8 mouse cellular contexts compared by ENCODE assay signal in genomic region chr7:27481627-27481969, GRCm38 (mm10). TPM values are rescaled to one million over a fixed set of nuclear protein-coding genes. Genes with fewer than 3 reads are reported as not detected.
A peak's percentile ranks its signal among the peaks of the same experiment; 100 is the strongest.
DNase-seq lines count a peak whose midpoint lies in the region; ATAC-seq and TF ChIP-seq lines count a peak whose summit lies in the region.

No protein-coding gene starts in this region.

- TF ChIP-seq RAD21 in CH12.LX (IDR thresholded peaks at IDR 0.05; ENCODE audit: low read depth, low read length) = no peak

- H3K27me3 ChIP-seq in CH12.LX (replicated peaks) = no peaks in the 10 kb centered on the region
- no peaks in the 10 kb centered on the region for H3K27me3 ChIP-seq in erythroblast, embryonic 14.5 days (ENCODE audit: control insufficient read depth)
- no peaks in the 10 kb centered on the region for H3K27me3 ChIP-seq in heart, embryonic 13.5 days (replicated peaks)
- no peaks in the 10 kb centered on the region for H3K27me3 ChIP-seq in kidney, postnatal 0 days (ENCODE audit: insufficient read depth, low read length)
- H3K27me3 ChIP-seq in liver, embryonic 16.5 days (ENCODE audit: control insufficient read depth, insufficient read depth, low read depth, low read length) = no peaks in the 10 kb centered on the region
- no peaks in the 10 kb centered on the region for H3K27me3 ChIP-seq in neural tube, embryonic 12.5 days (replicated peaks)
- H3K27me3 ChIP-seq in testis, adult 2 months (ENCODE audit: control insufficient read depth, insufficient read depth, low read length) = no peaks in the 10 kb centered on the region

- H3K9me3 ChIP-seq in CH12.LX (replicated peaks; ENCODE audit: low read length) = no peaks in the 10 kb centered on the region
- H3K9me3 ChIP-seq in erythroblast, embryonic 14.5 days (ENCODE audit: control insufficient read depth, low read length) = no peaks in the 10 kb centered on the region
- no peaks in the 10 kb centered on the region for H3K9me3 ChIP-seq in heart, embryonic 13.5 days
- H3K9me3 ChIP-seq in kidney, postnatal 0 days (replicated peaks; ENCODE audit: low read length) = no peaks in the 10 kb centered on the region
- no peaks in the 10 kb centered on the region for H3K9me3 ChIP-seq in liver, embryonic 16.5 days (replicated peaks; ENCODE audit: control insufficient read depth, low read length)
- no peaks in the 10 kb centered on the region for H3K9me3 ChIP-seq in neural tube, embryonic 12.5 days

- 0% methylated on average over 8 of the region's 12 CpGs for WGBS in heart, embryonic 13.5 days
- under 1% methylated on average over 8 of the region's 12 CpGs for WGBS in kidney, postnatal 0 days
- 0% methylated on average over 12 of the region's 12 CpGs for WGBS in liver, embryonic 16.5 days (ENCODE audit: insufficient replicate concordance)
- 0% methylated on average over 9 of the region's 12 CpGs for WGBS in neural tube, embryonic 12.5 days

- peak; percentile 71 for DNase-seq in CH12.LX (ENCODE audit: extremely low read depth)
- DNase-seq in kidney, postnatal 0 days (ENCODE audit: low spot score) = peak; percentile 94

- H3K27ac ChIP-seq in CH12.LX (ENCODE audit: insufficient read depth, low read depth) = no peak overlapping the region
- H3K27ac ChIP-seq in brown adipose tissue, adult 24 weeks (replicated peaks; ENCODE audit: low read depth, low read length) = peak overlapping the region; percentile 94
- H3K27ac ChIP-seq in heart, embryonic 13.5 days (replicated peaks) = peak overlapping the region; percentile 91
- H3K27ac ChIP-seq in kidney, postnatal 0 days = peak overlapping the region; percentile 85
- peak overlapping the region; percentile 92 for H3K27ac ChIP-seq in liver, embryonic 16.5 days (ENCODE audit: low read length)
- no peak overlapping the region for H3K27ac ChIP-seq in neural tube, embryonic 12.5 days
- peak overlapping the region; percentile 71 for H3K27ac ChIP-seq in testis, adult 2 months (ENCODE audit: control insufficient read depth, insufficient read depth, low read depth, low read length)

- peak overlapping the region; percentile 96 for H3K4me2 ChIP-seq in CH12.LX (ENCODE audit: insufficient read depth, low read depth, poor library complexity, severe bottlenecking)
- H3K4me2 ChIP-seq in heart, embryonic 13.5 days = peak overlapping the region; percentile 70
- peak overlapping the region; percentile 59 for H3K4me2 ChIP-seq in kidney, postnatal 0 days (ENCODE audit: low read length)
- peak overlapping the region; percentile 81 for H3K4me2 ChIP-seq in liver, embryonic 16.5 days (ENCODE audit: low read depth, low read length)
- H3K4me2 ChIP-seq in neural tube, embryonic 12.5 days (replicated peaks) = peak overlapping the region; percentile 64

- TF ChIP-seq POLR2A in CH12.LX (IDR thresholded peaks at IDR 0.05; ENCODE audit: low read depth, low read length) = peak; percentile 58
- TF ChIP-seq POLR2A in testis, adult 2 months (IDR thresholded peaks at IDR 0.05; ENCODE audit: control insufficient read depth, low read depth, low read length) = 0 out of 2 replicates have a peak, but pooled peaks have one; percentile 23

- peaks cover 0 to 4% of the 10 kb centered on the region in 2 experiments for H3K36me3 ChIP-seq in CH12.LX (replicated peaks in 1 of 2; ENCODE audit: control insufficient read depth in 1 of 2, insufficient read depth in 1 of 2, low read length in 1 of 2)
- H3K36me3 ChIP-seq in erythroblast, embryonic 14.5 days (ENCODE audit: control insufficient read depth) = peaks cover 42% of the 10 kb centered on the region
- H3K36me3 ChIP-seq in heart, embryonic 13.5 days = peaks cover 16% of the 10 kb centered on the region
- H3K36me3 ChIP-seq in kidney, postnatal 0 days (ENCODE audit: insufficient read depth, low read length) = no peaks in the 10 kb centered on the region
- peaks cover 15% of the 10 kb centered on the region for H3K36me3 ChIP-seq in liver, embryonic 16.5 days (ENCODE audit: control insufficient read depth, insufficient read depth)
- H3K36me3 ChIP-seq in neural tube, embryonic 12.5 days = peaks cover 5% of the 10 kb centered on the region
- H3K36me3 ChIP-seq in testis, adult 2 months (ENCODE audit: control insufficient read depth, insufficient read depth, low read length) = no peaks in the 10 kb centered on the region; the same call in 1 of the 2 replicates

- peak overlapping the region in 1 of 3 experiments; percentile 34 for H3K4me3 ChIP-seq in CH12.LX (replicated peaks in 1 of 3; ENCODE audit: low read depth in 2 of 3, low read length in 2 of 3, poor library complexity in 1 of 3)
- peak overlapping the region; percentile 50 for H3K4me3 ChIP-seq in brown adipose tissue, adult 24 weeks (ENCODE audit: insufficient read depth, low read depth, low read length)
- H3K4me3 ChIP-seq in erythroblast, embryonic 14.5 days (replicated peaks) = peak overlapping the region; percentile 64
- peak overlapping the region; percentile 47 for H3K4me3 ChIP-seq in heart, embryonic 13.5 days
- H3K4me3 ChIP-seq in kidney, postnatal 0 days (replicated peaks; ENCODE audit: low read depth, low read length) = peak overlapping the region; percentile 29
- H3K4me3 ChIP-seq in liver, embryonic 16.5 days (ENCODE audit: low read depth, low read length) = peak overlapping the region; percentile 54
- peak overlapping the region; percentile 28 for H3K4me3 ChIP-seq in neural tube, embryonic 12.5 days
- H3K4me3 ChIP-seq in testis, adult 2 months (ENCODE audit: control insufficient read depth, low read depth, low read length) = peak overlapping the region; percentile 2

- H3K79me2 ChIP-seq in CH12.LX (replicated peaks; ENCODE audit: control insufficient read depth, extremely low read depth, insufficient read depth, poor library complexity, severe bottlenecking) = no peaks in the 10 kb centered on the region

- TF ChIP-seq CTCF in CH12.LX (conservative IDR thresholded peaks at IDR 0.05 in 1 of 2, IDR thresholded peaks at IDR 0.05 in 1 of 2; ENCODE audit: low read depth in 2 of 2, low read length in 2 of 2) = no peak
- no peak for TF ChIP-seq CTCF in kidney, postnatal 0 days (IDR thresholded peaks at IDR 0.05; ENCODE audit: low read depth)
- no peak for TF ChIP-seq CTCF in testis, adult 2 months (IDR thresholded peaks at IDR 0.05; ENCODE audit: control insufficient read depth, insufficient read depth, insufficient replicate concordance, low read depth, low read length)

- TF ChIP-seq EP300 in CH12.LX (IDR thresholded peaks at IDR 0.05; ENCODE audit: low read length) = no peak

- dilution Hi-C loops in CH12.LX (cut with MboI; ENCODE audit: extremely low pct_ligation_motif_present, extremely low pct_unique_long_range_greater_than_20kb, low sequenced_read_pairs) = no loop called here

- peak; percentile 95 for ATAC-seq in heart, embryonic 13.5 days (ENCODE audit: extremely low read depth, insufficient number of reproducible peaks, low FRiP score, low TSS enrichment)
- peak; percentile 95 for ATAC-seq in kidney, postnatal 0 days (replicated peaks; ENCODE audit: low FRiP score, low read depth)
- peak; percentile 98 for ATAC-seq in liver, embryonic 16.5 days (ENCODE audit: low read depth)
- peak; percentile 56 for ATAC-seq in neural tube, embryonic 12.5 days (ENCODE audit: low FRiP score, low read depth)

- peaks cover 12 to 43% of the 10 kb centered on the region in 2 experiments for H3K4me1 ChIP-seq in CH12.LX (ENCODE audit: control insufficient read depth in 1 of 2, insufficient read depth in 2 of 2)
- H3K4me1 ChIP-seq in brown adipose tissue, adult 24 weeks (ENCODE audit: control insufficient read depth, insufficient read depth, insufficient read length, low read length) = no peaks in the 10 kb centered on the region
- peaks cover 88% of the 10 kb centered on the region for H3K4me1 ChIP-seq in erythroblast, embryonic 14.5 days (ENCODE audit: control insufficient read depth)
- H3K4me1 ChIP-seq in heart, embryonic 13.5 days = peaks cover 38% of the 10 kb centered on the region
- peaks cover 9% of the 10 kb centered on the region; the same call in 1 of the 2 replicates for H3K4me1 ChIP-seq in kidney, postnatal 0 days (replicated peaks; ENCODE audit: insufficient read depth, low read length)
- H3K4me1 ChIP-seq in liver, embryonic 16.5 days (ENCODE audit: control insufficient read depth, low read depth, low read length) = peaks cover 73% of the 10 kb centered on the region
- H3K4me1 ChIP-seq in neural tube, embryonic 12.5 days = peaks cover 13% of the 10 kb centered on the region; the same call in 1 of the 2 replicates
- peaks cover 11% of the 10 kb centered on the region for H3K4me1 ChIP-seq in testis, adult 2 months (ENCODE audit: control insufficient read depth, insufficient read depth, low read length)

- in situ Hi-C loops in CH12.LX (cut with MboI; ENCODE audit: low pct_ligation_motif_present, low pct_unique_long_range_greater_than_20kb, low sequenced_read_pairs) = no loop called here

- H3K9ac ChIP-seq in CH12.LX (ENCODE audit: insufficient read depth, low read depth) = peak overlapping the region; percentile 67
- H3K9ac ChIP-seq in heart, embryonic 13.5 days = peak overlapping the region; percentile 81
- peak overlapping the region; percentile 46 for H3K9ac ChIP-seq in kidney, postnatal 0 days (ENCODE audit: low read depth, low read length)
- H3K9ac ChIP-seq in liver, embryonic 16.5 days (ENCODE audit: low read depth, low read length) = peak overlapping the region; percentile 73
- peak overlapping the region; percentile 49 for H3K9ac ChIP-seq in neural tube, embryonic 12.5 days

RNA-seq across cellular contexts. Expression of gene Sertad1, which starts 5.1 kb away (rescaled TPM):
- total RNA-seq in CH12.LX (2012; rRNA removed) (8.0 and 8.3 TPM in 2 replicates), CH12.LX (2014; rRNA removed) (8.1 and 9.1 TPM in 2 replicates)
- 5.0 and 7.4 TPM in 2 replicates for polyA plus RNA-seq in CH12.LX (2012; ENCODE audit: insufficient read length, low read depth)
- 10.1 and 13.6 TPM in 2 replicates for polyA plus RNA-seq in brown adipose tissue, adult 24 weeks (2012; ENCODE audit: insufficient read depth, insufficient read length, missing spikeins)
- polyA plus RNA-seq in erythroblast, embryonic 14.5 days (2012) = 17.9 and 18.5 TPM in 2 replicates
- 32.3 and 37.1 TPM in 2 replicates for polyA plus RNA-seq in heart, embryonic 13.5 days (2015; fragmentation: Nextera tagmentation; extraction: Ambion mirVana)
- polyA plus RNA-seq in kidney, postnatal 0 days (2015; fragmentation: Nextera tagmentation; extraction: Ambion mirVana) = 41.6 and 44.3 TPM in 2 replicates
- 29.2 and 31.6 TPM in 2 replicates for polyA plus RNA-seq in liver, embryonic 16.5 days (2015; fragmentation: Nextera tagmentation; extraction: Ambion mirVana)
- polyA plus RNA-seq in neural tube, embryonic 12.5 days (2016; fragmentation: Nextera tagmentation; extraction: Ambion mirVana) = 14.6 and 14.8 TPM in 2 replicates
- polyA plus RNA-seq in testis, adult 2 months (2012; rRNA removed) = 15.4 and 19.1 TPM in 2 replicates

RNA-seq across cellular contexts. Expression of gene Sertad3, which starts 8.0 kb away (rescaled TPM):
- total RNA-seq in CH12.LX (2012; rRNA removed) (2.6 and 2.8 TPM in 2 replicates), CH12.LX (2014; rRNA removed) (2.7 and 3.9 TPM in 2 replicates)
- polyA plus RNA-seq in CH12.LX (2012; ENCODE audit: insufficient read length, low read depth) = 1.8 and 2.7 TPM in 2 replicates
- polyA plus RNA-seq in brown adipose tissue, adult 24 weeks (2012; ENCODE audit: insufficient read depth, insufficient read length, missing spikeins) = 4.2 and 8.3 TPM in 2 replicates
- 9.6 and 9.9 TPM in 2 replicates for polyA plus RNA-seq in erythroblast, embryonic 14.5 days (2012)
- polyA plus RNA-seq in heart, embryonic 13.5 days (2015; fragmentation: Nextera tagmentation; extraction: Ambion mirVana) = 21.1 and 23.2 TPM in 2 replicates
- polyA plus RNA-seq in kidney, postnatal 0 days (2015; fragmentation: Nextera tagmentation; extraction: Ambion mirVana) = 24.0 and 25.3 TPM in 2 replicates
- polyA plus RNA-seq in liver, embryonic 16.5 days (2015; fragmentation: Nextera tagmentation; extraction: Ambion mirVana) = 35.5 and 37.6 TPM in 2 replicates
- 20.5 and 22.2 TPM in 2 replicates for polyA plus RNA-seq in neural tube, embryonic 12.5 days (2016; fragmentation: Nextera tagmentation; extraction: Ambion mirVana)
- polyA plus RNA-seq in testis, adult 2 months (2012; rRNA removed) = 4.1 and 4.7 TPM in 2 replicates

RNA-seq across cellular contexts. Expression of gene Prx, which starts 17.5 kb away (rescaled TPM):
- total RNA-seq in CH12.LX (2012; rRNA removed) = 0.21 TPM in 2 replicates
- 0.12 and 0.17 TPM in 2 replicates for total RNA-seq in CH12.LX (2014; rRNA removed)
- polyA plus RNA-seq in CH12.LX (2012; ENCODE audit: insufficient read length, low read depth) = 0.41 and 0.60 TPM in 2 replicates
- polyA plus RNA-seq in brown adipose tissue, adult 24 weeks (2012; ENCODE audit: insufficient read depth, insufficient read length, missing spikeins) = 0.32 and 0.50 TPM in 2 replicates
- polyA plus RNA-seq in erythroblast, embryonic 14.5 days (2012) = 0.41 TPM in 2 replicates
- 2.0 and 2.1 TPM in 2 replicates for polyA plus RNA-seq in heart, embryonic 13.5 days (2015; fragmentation: Nextera tagmentation; extraction: Ambion mirVana)
- polyA plus RNA-seq in kidney, postnatal 0 days (2015; fragmentation: Nextera tagmentation; extraction: Ambion mirVana) = 4.1 and 4.7 TPM in 2 replicates
- polyA plus RNA-seq in liver, embryonic 16.5 days (2015; fragmentation: Nextera tagmentation; extraction: Ambion mirVana) = 0.74 and 0.81 TPM in 2 replicates
- polyA plus RNA-seq in neural tube, embryonic 12.5 days (2016; fragmentation: Nextera tagmentation; extraction: Ambion mirVana) = 2.2 and 2.8 TPM in 2 replicates
- polyA plus RNA-seq in testis, adult 2 months (2012; rRNA removed) = 0.33 and 0.42 TPM in 2 replicates

RNA-seq across cellular contexts. Expression of gene Blvrb, which starts 33.8 kb away (rescaled TPM):
- total RNA-seq in CH12.LX (2012; rRNA removed) (6.3 and 9.4 TPM in 2 replicates), CH12.LX (2014; rRNA removed) (2.8 and 4.3 TPM in 2 replicates)
- 5.0 and 7.6 TPM in 2 replicates for polyA plus RNA-seq in CH12.LX (2012; ENCODE audit: insufficient read length, low read depth)
- 80.2 and 109 TPM in 2 replicates for polyA plus RNA-seq in brown adipose tissue, adult 24 weeks (2012; ENCODE audit: insufficient read depth, insufficient read length, missing spikeins)
- 842 and 917 TPM in 2 replicates for polyA plus RNA-seq in erythroblast, embryonic 14.5 days (2012)
- polyA plus RNA-seq in heart, embryonic 13.5 days (2015; fragmentation: Nextera tagmentation; extraction: Ambion mirVana) = 84.7 and 89.0 TPM in 2 replicates
- 33.4 and 40.1 TPM in 2 replicates for polyA plus RNA-seq in kidney, postnatal 0 days (2015; fragmentation: Nextera tagmentation; extraction: Ambion mirVana)
- polyA plus RNA-seq in liver, embryonic 16.5 days (2015; fragmentation: Nextera tagmentation; extraction: Ambion mirVana) = 853 and 865 TPM in 2 replicates
- 21.6 and 23.0 TPM in 2 replicates for polyA plus RNA-seq in neural tube, embryonic 12.5 days (2016; fragmentation: Nextera tagmentation; extraction: Ambion mirVana)
- polyA plus RNA-seq in testis, adult 2 months (2012; rRNA removed) = 7.6 and 8.5 TPM in 2 replicates

RNA-seq across cellular contexts. Expression of gene Sptbn4, which starts 34.1 kb away (rescaled TPM):
- 0.29 and 0.38 TPM in 2 replicates for total RNA-seq in CH12.LX (2012; rRNA removed)
- total RNA-seq in CH12.LX (2014; rRNA removed) = 0.18 and 0.21 TPM in 2 replicates
- polyA plus RNA-seq in CH12.LX (2012; ENCODE audit: insufficient read length, low read depth) = 0.20 and 0.24 TPM in 2 replicates
- polyA plus RNA-seq in brown adipose tissue, adult 24 weeks (2012; ENCODE audit: insufficient read depth, insufficient read length, missing spikeins) = 0.20 TPM in 1 of 2 replicates, not detected in the other
- polyA plus RNA-seq in erythroblast, embryonic 14.5 days (2012) = 0.01 and 0.02 TPM in 2 replicates
- 0.13 and 0.23 TPM in 2 replicates for polyA plus RNA-seq in heart, embryonic 13.5 days (2015; fragmentation: Nextera tagmentation; extraction: Ambion mirVana)
- 0.17 and 0.28 TPM in 2 replicates for polyA plus RNA-seq in kidney, postnatal 0 days (2015; fragmentation: Nextera tagmentation; extraction: Ambion mirVana)
- polyA plus RNA-seq in liver, embryonic 16.5 days (2015; fragmentation: Nextera tagmentation; extraction: Ambion mirVana) = 0.02 and 0.06 TPM in 2 replicates
- polyA plus RNA-seq in neural tube, embryonic 12.5 days (2016; fragmentation: Nextera tagmentation; extraction: Ambion mirVana) = 1.2 and 1.3 TPM in 2 replicates
- polyA plus RNA-seq in testis, adult 2 months (2012; rRNA removed) = 19.5 and 34.7 TPM in 2 replicates

Comparison
In these comparisons a context has a peak if more than half of its experiments do, and no peak if none do; other contexts are left out.
1. H3K27ac ChIP-seq: peak in brown adipose tissue, adult 24 weeks (single experiment), heart, embryonic 13.5 days (single experiment), kidney, postnatal 0 days (single experiment), liver, embryonic 16.5 days (single experiment) and testis, adult 2 months (single experiment); none in CH12.LX (single experiment) and neural tube, embryonic 12.5 days (single experiment).
2. Peak in every context shown above with its lines, with median percentiles within 50 percentile points of each other: H3K4me2 ChIP-seq, H3K9ac ChIP-seq and ATAC-seq.